Mouse (Mus musculus) gastrocnemius, adult 18-20 months (tissue): ENCODE results near the gene Tanc1. TPM values are rescaled to one million over a fixed set of nuclear protein-coding genes. Genes with fewer than 3 reads are reported as not detected.

ENCODE experiments used
- DNase-seq: peaks from one replicate; pipeline ENCODE4 v3.0.0; 2021; ENCODE audit warnings: low spot score
- total RNA-seq, 2 experiments: library from RNA; stranded (reverse); gene quantifications; 2 replicates each; pipeline ENCODE4 v1.2.3; 2021

The Tanc1 gene
- total RNA-seq, 2 experiments from 2014 or later: 4.8 to 6.6 TPM

DNA sequence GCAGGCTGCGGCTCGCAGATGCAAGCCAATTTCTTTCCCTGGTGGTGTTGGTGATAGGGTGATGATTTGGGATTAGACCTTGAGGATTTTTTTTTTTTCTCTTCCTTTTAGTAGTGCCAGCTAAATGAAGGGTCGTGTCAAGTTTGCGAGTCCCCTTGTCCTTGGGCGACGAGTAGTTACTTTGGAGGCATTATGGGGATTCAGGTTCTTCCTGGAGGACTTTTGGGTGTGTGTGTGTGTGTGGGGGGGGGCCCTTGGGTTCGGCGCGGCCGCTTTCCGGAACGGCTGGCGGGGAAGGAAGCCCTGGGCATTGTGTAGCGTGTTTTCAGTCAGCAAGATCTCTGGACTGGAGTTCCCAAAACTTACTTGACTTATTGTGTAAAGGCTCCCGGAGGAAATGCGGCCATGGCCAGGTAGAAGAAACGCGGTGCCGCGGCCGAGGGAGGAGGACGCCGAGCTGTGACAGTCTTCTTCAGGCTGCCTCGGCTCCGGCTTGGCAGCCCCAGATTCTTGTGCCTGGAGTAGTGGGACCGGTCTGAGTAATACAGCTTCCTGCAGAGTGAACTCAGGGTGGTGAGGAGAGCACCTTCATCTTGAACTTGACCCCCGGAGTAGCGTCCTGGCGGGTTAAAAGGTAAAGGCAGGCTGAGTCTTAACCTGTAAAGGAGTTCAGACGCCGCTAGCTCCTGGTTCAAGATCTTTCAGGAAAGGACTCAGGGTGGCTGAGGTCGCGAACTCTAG lies 1.1 kb downstream of the Tanc1 start:
- DNase-seq: no peak

DNA sequence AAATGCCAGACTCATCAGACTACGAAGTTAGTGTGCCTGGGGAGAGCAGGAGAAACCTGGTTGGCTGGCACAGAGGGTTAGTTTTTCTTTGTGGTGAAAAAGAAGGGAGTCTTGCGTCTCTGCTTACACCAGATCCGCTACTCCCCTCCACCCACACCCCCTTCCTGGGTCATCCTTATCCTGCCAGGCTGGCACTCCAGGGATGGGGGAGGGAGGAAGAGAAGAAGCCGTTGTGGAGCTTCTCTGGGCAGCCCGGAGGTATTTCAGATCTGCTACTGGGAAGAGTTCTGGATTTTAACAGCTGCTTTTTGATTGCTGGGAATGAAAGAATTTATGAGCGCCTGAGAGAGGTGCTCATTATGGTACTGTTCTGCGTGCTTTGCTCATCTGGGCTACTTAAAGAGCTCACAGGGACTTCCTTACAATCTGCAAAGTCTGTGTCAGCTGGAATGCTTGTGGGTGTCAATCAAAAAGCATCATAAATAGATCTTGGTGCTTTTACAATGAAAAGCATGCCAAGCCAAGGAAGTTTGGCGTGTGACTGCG lies 1.7 kb downstream of the Tanc1 start:
- no peak for DNase-seq

DNA sequence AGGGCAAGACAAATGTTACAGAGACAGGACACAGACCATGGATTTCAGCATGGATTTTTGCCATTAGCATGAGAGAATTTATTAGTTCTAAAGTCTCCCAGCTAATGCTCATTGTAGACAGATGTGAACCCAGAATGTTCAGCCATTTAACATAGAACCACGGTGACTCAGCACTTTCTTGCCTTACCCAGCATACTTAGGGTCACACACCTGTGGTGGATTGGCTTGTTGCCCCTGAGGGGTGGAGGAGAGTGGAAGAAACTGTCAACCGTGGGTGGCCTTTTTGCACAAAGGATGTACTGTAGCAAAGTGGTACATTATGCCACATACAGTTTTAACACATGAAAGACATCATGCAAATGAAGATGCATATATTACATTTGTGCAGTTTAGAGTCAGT lies 5.0 kb downstream of the Tanc1 start:
- no peak for DNase-seq

DNA sequence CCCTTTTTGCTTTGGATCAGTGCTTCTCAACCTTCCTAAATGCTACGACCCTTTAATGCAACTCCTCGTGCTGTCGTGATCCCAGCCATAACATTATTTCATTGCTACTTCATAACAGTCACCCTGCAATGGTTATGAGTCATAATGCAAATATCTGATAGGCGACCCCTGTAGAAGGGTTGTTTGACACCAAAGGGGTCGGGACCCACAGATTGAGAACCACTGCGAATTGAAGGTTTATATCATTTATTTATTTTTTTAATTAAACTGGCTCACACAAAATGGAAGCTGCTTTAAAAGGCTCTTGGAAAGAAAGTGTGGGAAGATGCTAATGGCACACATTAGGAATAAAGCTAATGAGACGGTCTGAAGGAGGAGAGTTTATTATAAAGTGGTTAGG lies 7.2 kb downstream of the Tanc1 start:
- DNase-seq: no peak

DNA sequence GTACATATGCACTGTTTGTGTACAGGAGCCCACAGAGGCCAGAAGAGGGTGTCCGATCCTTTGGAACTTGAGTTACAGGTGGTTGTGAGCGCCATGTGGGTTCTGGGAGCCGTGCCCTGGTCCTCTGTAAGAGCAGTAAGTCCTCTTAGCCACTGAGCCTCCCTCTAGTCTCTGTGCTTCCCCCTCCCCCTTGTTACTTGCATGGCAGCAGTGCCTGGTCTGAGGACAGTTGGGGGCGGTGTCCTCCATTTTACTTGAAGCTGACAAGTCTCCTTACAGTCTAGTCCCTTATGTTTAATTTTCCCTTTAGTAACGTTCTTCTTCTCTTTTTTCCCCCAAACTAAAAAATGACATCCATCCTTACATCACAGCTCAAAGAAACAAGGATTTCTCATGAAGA lies 8.8 kb downstream of the Tanc1 start:
- no peak for DNase-seq

DNA sequence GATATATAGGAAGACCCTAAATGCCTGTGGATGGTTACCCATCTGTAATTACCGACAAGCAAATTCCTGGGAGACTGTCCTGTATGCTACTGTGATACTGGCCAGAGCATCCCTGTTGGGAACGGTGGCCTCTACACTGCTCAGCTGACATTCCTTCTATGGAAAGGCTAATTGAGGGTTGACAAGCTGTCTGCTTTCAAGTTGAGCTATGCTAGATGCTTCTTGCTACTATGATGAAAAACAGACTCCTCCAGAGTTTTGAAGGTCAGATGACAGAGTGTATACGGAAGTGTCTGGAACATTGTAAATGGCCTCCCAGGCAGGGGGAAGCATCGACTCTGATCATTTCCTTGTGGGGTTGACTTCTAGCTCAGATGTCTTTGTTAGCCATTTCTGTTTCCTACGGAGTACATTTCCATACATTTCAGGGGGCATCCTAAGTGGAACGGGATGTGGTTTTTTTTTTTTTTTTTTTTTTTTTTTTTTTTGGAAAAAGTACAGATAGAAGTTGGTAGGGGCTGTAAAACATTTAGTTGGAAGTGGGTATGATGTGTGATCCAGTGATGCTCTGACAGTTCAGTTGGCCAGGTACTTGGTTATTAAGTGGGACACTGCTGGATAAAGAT lies 10.8 kb downstream of the Tanc1 start:
- no peak for DNase-seq

DNA sequence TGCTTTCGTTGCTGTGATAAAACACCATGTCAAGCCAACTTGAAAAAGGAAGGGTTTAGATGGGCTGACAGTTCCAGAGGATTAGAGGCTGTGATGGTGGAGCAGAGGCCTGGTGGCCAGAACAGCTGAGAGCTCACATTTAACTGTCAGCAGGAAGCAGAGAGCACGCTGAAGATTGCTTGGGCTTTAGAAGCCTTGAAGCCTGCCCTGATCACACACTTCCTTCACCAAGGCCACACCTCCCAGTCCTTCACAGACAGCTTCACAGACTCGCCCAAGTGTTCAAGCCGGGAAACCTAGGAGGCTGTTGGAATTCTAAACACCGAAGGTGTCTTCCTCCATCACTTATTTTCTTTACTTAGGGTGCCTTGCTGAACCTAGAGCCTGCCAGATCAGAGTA lies 12.0 kb downstream of the Tanc1 start:
- DNase-seq: no peak

DNA sequence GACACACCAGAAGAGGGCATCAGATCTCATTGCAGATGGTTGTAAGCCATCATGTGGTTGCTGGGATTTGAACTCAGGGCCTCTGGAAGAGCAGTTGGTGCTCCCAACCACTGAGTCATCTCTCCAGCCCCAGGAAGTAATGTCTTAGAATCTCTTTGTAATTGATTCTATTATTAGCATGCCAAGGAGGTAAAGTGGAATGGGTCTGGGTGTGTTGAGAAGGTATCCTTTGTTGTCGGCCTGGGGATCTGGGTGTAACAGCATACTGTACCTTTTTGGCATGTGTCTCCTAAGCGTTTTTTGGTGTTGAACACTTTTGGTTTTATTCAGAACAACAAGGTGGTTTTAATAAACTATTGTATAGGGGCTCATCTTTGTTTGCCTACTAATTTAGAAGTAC lies 13.6 kb downstream of the Tanc1 start:
- DNase-seq: no peak

DNA sequence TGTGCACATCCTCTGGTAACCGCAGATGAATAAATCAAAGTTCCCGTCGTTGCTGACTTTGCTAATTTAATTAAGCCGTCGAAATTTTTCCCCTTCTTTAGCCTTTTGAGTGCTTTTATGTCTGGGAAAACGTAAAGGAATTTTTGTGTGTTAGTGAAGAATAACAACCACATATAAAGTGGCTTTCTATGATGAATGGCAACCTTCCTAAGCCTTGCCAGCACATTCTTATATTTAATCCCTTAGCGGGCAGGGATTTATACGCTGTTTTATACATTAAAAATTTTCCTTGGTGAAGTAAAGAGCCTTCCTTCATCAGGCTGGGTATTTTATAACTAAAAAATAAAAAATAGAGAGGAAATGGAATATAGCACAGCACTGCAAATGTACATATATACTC lies 14.1 kb downstream of the Tanc1 start:
- DNase-seq: no peak

DNA sequence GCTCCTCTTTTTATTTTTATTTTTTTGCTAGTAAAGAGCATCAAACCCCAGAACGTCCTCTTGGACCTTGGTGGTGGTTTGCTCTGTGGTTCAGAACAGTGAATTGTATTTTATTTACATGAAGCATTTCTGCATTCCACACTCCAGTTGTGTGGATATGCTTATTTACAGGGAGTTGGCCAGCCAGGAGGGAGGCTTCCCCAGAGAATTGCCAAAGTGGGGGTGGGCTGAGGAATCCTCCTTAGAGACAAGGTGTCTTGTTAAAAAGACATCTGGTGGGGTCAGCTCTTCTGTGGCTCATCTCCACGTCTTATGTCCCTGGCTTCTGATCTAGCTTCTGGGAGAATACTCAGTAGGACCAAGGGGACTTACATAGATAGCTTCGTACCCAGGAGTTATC lies 14.6 kb downstream of the Tanc1 start:
- no peak for DNase-seq

DNA sequence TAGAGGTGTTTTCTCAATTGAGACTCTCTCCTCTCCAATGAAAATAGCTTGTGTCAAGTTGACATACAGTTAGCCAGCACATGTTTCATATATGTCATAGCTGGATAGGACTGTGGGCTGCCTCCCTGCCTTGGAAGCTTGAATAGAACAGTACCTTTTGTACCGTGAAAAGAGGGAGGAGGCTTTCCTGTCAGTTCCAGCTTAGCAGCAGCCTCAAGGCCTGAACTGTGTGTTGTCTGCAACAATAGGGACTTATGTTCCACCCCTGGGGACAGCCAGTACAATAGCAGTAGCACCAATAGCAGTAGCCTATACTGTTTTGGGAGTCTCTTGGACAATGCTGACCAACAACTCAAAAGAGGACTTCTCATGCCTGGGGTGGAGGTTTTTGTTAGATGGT lies 15.7 kb downstream of the Tanc1 start:
- no peak for DNase-seq

DNA sequence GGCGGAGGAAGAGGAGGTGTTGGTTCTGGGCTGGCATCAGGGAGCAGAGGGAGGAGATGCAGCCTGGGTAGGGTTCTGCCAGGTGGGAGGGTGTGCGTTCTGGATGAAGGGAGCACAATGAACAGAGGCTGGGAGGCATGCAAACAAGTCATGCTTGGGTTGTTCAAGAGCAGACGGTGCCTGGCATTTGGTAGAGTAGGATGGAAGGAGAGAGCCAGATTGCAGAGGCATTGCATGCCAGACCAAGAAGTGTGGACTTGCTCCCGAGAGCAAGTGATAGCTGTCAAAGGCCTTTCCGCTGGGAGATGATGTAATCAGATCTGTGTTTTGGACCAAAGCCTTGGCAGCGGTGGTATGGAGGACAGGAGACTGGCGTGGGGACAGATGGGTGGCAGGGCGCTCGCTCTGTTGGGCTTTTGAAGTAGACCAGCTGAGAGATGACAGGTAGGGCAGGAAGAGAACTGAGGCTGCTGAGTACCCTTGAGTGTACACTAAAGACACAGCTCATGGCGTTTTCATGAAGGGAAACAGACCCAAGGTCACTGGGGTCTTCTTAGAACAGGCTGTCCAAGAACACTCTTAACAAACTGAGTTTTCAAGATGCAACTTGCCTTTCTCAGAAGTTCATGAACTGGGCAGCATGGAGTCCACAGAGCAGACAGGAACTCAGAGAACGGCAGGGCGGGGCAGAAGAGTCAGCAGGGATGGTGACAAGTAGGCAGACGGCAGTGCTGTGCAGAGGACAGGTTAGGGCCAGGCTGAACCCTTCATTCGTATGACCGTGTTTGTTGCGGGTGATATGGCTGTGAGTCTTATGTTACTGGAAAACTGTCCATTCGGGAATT lies 16.4 kb downstream of the Tanc1 start:
- peak; percentile 60 for DNase-seq

DNA sequence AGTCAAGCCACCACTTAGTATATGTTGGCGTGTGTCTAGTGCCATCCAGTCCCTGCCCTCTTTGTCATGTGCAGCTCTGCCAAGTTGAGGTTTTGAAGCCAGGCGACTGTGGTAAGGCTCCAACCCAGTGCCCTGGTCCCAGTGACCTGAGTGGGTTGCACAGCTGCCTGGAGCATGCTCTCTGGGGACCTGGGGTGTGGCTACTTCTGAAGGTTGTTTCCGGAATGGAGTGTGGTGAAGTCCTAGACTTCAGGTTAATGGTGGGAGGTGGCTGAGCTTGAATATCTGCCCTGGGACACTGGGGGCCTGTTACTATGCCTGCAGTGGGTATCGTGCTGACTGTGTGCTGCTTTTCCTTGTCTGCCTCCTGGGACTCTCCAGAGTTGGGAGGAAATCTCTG lies 18.0 kb downstream of the Tanc1 start:
- DNase-seq: no peak

DNA sequence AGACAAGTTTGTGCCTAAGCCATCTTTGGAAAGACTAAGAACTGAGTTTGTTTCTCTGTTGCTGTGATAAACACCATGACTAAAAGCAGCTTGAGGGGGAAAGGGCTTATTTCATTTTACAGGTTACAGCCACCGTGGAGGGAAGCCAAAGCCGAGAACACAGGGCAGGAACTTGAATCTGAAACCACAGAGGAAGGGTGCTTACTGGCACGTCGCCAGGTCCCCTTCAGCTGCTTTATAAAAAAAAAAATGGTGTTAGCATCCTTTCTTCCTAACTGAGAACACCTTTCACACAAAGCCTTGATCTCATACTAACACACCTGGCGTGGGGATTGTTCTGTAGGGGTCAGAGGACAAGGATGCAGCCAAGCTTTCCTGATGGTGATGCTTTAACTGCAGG lies 19.6 kb downstream of the Tanc1 start:
- DNase-seq: no peak

DNA sequence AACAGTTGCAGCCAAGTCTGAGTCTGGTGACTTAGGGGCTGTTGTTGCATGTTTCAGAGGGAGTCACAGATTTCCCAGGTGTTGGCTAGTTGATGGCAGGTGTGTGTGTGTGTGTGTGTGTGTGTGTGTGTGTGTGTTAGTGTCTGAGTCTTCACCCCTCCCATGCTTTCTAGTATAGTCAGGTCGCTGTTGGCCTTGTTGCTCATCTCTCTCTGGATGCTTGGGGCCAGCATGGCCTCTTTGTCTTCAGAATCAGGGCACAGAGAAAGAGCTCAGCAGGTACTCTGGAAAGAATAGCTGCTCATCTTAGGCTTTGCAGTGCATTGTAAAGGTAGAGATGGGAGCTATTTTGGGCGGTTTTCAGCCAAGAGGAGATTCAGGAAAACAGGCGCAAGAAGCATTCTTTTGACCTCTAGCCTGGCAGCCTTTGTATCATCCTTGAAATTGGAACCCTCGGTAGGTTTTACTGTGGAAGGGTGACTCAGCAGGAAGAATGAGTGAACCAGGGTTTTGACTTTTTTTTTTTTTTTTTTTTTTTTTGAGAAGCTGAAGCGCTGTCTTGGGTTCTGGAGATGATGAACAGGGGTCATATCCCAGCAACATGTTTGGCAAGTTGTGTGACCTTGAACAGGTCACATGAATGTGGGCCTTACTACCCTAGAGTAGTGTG lies 22.1 kb downstream of the Tanc1 start:
- no peak for DNase-seq

DNA sequence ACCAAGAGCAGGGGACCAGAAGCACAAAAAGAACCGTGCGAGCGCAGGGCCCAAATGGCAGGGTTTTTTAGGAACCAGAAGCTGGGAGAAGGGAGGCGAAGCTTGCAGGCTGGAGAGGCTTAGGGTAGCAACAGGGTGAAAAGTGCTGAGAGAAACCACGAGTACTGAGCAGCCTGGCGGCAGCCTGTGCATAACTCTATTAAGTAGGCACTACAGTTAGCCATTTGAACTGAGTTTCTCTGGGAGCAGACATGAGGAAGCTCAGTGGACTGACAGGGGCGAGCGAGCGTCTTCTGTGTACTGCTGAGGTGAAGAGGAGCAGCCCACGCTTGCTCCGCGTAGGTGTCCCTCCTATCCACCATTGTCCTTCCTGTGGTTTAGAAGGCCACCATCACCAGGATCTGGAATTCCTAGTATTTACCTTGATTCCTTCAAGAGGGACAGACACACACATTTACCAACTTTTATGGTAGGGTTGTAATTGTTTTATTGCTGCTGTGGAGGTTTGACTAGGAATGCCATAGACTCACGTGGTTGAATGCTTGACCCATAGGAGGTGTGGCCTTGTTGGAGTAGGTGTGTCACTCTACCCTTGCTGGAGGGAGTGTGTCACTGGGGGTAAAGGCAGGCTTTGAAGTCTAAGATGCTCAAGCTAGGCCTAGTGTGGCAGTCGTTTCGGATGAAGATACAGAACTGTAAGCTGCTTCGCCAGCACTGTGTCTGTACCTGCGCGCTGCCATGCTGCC lies 25.4 kb downstream of the Tanc1 start:
- no peak for DNase-seq

DNA sequence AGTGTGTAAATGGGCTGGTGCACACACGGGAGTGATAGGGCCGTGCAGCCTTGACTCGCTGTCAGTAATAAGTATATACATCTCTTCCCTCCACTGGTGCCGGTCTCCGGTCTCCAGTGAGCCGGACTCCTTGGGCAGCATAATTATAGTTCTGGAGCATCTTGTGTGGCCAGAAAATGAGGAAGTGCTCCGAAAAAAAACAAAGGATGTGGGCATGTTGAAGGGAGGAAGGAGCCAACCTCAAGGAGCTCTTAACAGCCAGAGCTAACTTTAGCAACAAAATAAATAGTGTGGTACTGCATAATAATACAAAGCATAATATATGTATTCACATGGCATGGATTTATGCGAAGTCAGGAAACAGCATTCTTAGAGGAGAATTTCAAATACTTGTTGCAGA lies 30.9 kb downstream of the Tanc1 start:
- DNase-seq: no peak

DNA sequence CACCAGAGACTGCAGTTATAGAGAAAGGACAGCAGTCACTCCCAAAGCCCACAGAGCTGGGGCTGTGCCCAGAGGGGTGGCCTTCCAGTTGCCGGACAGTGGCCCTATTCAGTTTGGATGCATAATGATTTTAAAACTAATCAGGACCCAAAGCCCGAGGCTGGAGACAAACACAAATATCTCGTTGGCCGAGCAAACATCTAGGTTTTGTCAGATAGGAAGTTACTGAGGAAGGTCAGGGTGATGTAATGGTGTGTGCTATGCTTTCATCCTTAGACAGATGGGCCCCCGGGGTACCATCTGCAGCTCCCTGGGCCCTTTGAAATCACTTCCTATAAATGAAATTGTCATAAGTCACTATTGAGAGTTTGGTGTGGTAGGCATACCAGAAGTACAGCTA lies 33.0 kb downstream of the Tanc1 start:
- DNase-seq: no peak

DNA sequence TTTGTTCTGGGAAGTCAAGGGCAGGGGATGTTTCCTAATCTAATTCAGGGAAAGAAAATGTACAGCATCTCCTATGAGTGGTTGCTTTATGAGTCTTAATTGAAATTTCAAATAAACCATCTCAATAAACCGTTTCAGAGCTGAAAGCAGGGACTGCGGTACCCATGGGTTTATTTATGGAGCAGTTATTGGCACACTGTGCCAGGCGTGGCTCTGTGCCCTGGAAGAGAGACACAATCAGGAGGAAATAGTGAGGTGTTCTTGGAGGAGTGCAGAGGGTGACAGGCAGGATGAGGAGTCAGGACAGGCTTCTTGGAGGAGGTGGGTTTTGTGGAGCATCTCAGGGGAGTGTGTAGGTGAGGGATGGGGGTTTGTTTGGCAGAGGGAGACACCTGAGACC lies 33.7 kb downstream of the Tanc1 start:
- peak; percentile 17 for DNase-seq

DNA sequence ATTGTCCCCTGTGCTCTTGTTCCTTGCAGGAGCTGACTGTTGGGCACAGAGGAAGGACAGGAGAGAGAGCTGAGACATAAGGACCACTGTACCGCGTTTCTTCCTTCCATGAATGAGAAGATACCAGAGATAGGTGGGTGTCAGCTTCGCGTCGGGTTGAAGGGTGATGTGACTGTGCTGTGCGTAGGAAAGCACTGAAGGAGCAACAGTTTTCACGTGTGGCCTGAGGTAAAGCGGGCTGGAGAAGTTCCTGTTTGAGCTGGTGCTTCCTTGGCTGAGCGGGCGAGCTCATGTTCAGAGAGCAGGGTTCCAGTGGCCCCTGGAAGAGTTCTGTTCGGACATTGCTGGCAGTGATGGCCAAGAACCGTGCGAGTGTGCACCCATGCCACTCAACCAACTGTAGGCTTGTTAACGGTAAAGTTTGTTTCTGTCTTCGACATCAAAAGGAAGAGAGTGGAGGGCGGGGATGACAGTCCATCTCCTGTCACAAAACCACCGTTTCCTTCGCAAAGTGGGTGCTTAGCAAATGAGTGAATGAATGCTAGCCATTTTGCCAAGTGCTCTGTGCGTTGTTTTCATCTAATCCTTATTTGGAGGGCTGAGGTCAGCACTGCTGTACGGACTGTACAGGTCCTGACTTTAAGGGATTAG lies 35.0 kb downstream of the Tanc1 start:
- no peak for DNase-seq

DNA sequence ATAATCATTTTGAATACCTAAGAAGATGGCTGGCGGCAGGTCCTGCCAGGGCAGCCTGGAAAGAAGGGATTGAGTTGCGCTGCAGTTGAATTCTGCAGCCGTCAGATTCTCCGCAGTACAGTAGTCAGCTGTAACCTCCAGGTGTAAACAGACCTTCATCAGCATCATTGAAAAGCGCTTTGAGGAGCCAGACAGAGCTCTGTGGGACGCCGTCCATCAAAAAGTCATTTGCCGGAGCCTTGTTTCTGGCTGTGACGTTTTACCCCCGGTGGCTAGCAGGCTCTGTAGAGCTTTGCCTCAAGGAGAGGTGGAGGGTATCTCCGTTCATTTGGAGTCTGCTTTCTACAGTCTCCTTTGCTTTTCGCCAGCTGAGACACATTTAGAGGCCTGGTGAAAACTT lies 36.6 kb downstream of the Tanc1 start:
- DNase-seq: no peak
